Mouse (Mus musculus): ENCODE measurements around the gene Eepd1. TPM values are rescaled to one million over a fixed set of nuclear protein-coding genes. Genes with fewer than 3 reads are reported as not detected.
"Not testable (repeated sequence)": the region's sequence is repeated elsewhere in the genome, so short reads cannot be mapped to it uniquely, and the experiment has no call there.

The Eepd1 gene
- 10 to 100 TPM; 20.8 TPM for total RNA-seq (2021)

DNA sequence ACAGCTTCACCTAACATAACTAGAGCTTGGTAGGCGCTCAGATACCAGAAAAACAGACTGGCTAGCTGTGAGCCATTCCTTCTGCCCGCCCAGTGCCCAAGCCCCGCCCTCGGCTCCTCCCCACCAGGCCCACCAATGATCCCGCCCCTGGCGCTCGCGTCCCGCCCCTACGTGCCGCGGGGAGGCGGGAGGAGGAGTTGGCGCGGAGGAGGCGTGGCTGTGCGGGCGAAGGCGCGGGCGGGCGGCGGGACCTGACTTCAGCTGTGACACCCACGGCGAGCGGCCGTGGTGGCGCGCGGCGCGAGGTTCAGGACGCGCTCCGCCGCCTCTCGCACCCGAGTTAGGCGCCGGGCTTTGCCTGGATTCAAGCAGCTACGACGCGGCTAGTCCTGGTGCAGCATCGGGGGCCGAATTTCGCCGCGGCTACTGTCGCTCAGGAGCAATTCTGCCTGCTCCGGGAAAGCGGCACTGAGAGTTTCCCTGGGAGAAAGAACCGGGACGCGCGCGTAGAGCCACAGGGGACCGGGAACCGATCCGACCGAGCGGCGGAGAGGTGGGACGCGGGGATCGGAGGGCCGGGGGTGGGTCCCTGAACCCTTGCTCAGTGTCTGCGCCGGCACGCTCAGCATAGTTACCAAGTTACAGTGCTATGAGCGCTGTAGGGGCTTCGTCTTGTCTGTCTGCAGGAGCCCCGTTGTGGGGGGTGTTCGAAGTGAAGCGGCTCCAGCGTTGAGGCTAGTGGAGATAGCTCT is at the start of gene Eepd1:
Gene Eepd1 (plus strand): TSS at position 204 of the 752 bp plus-strand sequence.
- peak; percentile 98 for DNase-seq

DNA sequence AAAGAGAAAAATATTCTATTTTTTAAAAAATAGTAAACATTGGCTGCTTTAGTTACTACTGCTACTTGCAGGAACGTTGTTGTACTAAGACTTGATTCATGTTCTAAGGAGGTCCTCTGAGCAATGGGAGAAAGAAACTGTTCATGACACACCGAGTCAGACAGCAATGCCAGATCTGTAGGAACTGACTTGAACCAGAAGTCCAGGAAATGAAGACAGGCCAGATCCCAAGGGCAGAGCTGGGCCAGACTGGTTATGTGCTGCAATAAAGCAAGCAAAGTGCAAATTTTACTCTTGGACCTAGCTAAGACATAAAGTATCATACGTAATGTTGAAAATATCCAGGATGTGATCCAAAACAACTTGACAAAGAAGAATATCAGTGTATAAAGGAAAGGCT is 42.5 kb upstream of the Eepd1 start:
- DNase-seq, result no peak

- DNase-seq, result not testable (repeated sequence)
Measured at GRCm38 (mm10) chr9:25440046-25440445, 41.3 kb upstream of the Eepd1 start.

DNA sequence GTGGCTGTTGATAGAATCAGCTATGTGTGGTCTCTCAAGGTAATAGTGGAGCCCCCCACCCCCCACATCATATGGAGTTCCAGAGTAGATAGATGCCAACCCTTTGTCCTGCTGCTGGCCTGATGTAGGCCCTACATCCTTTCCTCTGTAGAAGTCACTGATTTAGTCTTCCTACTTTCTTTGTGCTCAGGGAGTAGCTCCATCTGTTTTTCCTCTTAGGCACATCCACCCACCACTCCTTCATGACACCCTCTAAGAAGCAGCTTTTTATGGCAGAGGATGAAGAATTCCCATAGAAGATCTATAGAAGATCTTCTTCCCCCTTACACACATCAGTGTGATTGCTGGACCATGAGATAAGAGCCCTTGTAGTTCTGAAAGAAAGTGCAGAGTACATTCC is 39.3 kb upstream of the Eepd1 start:
- DNase-seq, result no peak

DNA sequence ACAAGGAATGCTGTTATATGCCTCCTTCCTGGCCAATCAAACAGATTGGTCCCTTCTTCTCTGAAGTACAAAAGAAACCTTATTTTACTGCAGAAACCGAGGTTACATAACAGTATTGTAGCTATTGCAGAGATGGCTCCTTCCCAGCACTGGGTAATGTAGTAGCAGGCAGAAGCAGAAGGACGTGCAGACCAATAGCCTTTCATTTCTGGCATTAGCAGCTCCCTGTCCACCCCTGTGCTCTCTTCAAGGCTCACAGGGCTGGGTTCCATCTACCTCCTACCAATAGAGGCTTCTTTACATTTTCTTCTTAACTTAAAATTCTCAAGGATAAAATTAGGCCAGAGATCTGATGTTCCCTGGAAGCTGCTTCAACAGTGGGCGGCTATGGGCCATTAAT is 38.3 kb upstream of the Eepd1 start:
- DNase-seq, result no peak

DNA sequence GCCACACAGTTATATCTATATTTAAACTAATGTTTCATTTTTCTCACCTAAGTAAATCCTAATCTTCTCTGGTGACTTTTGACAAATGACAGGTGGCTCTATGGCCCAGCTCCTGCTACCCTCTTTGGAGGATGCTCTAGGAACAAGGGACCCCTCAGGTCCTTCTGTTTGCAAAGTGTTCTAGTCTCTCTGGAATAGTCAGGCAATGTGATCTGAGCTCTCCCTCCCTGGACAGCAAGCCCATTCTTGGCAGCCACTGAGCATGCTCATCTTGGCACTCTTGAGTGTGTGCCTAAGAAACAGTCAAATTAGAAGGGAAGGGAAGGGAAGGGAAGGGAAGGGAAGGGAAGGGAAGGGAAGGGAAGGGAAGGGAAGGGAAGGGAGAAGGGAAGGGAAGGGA is 37.8 kb upstream of the Eepd1 start:
- DNase-seq, result no peak

GRCm38 (mm10) chr9:25450394-25450793 is 31.0 kb upstream of the Eepd1 start:
- no peak for DNase-seq

- no peak for DNase-seq
Measured at GRCm38 (mm10) chr9:25455027-25455426, 26.3 kb upstream of the Eepd1 start.

- DNase-seq, result no peak
Measured at GRCm38 (mm10) chr9:25460835-25461555, 20.4 kb upstream of the Eepd1 start.

GRCm38 (mm10) chr9:25464305-25464704 is 17.0 kb upstream of the Eepd1 start:
- no peak for DNase-seq

- no peak for DNase-seq
Measured at GRCm38 (mm10) chr9:25479392-25480020, 1.8 kb upstream of the Eepd1 start.

- DNase-seq, result no peak
Measured at GRCm38 (mm10) chr9:25480676-25481075, 671 bp upstream of the Eepd1 start.

- peak; percentile 30 for DNase-seq
Measured at GRCm38 (mm10) chr9:25482322-25482998, 1.1 kb downstream of the Eepd1 start.

GRCm38 (mm10) chr9:25482999-25483347 is 1.6 kb downstream of the Eepd1 start:
- DNase-seq, result no peak

DNA sequence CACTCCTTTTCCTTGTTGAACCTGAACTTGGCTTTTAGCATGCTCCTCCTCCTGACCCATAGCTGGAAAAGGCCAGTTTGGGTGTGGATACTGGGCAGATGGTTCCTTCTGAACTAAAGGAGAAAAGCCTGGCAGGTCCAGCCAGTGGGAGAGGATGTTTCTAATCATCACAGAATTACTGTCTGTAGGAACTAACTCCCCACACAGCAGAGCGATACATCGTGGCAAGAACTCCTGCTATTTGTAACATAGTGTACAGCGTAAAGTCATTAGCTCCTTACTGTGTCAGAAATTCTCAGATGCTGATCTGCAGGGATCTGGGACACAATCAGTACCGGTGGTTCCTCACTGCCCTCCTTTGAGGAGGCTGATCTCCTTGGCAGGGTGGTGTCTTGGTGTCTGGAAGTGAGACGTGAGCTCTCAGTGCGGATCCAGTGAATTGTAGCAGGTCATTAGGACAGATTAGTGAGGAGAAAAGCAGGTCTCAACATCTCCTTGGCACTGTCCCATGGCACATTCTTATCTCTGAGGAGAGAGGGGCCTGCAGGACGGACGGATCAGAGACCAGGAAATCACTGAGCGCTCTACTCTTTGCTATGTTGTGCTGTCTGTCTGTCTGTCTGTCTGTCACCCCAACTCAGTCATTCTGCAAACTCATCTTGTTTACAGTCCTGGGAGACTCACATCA is 2.7 kb downstream of the Eepd1 start:
- DNase-seq, result no peak

- peak; percentile 32 for DNase-seq
Measured at GRCm38 (mm10) chr9:25484619-25484986, 3.3 kb downstream of the Eepd1 start.

DNA sequence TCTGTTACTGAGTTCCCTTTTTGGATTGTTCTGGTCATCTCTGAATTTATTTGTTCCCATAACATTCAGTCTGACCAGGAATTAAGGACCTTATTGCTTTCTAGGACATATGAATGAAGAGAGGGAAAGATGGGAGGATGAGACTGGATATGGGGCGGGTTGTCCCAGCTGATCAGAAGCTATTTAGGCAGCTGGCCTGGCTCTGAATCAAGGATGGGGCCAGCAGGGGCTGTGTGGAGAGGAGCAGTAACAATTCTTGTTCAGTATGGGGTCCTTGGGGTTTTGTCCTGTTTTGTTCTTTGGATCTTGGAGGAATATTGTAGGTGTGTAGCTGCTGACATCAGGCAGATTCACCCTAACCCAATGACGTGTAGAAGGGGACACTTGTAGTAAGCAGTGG is 3.7 kb downstream of the Eepd1 start:
- no peak for DNase-seq

- DNase-seq, result no peak
Measured at GRCm38 (mm10) chr9:25485406-25485805, 4.1 kb downstream of the Eepd1 start.

DNA sequence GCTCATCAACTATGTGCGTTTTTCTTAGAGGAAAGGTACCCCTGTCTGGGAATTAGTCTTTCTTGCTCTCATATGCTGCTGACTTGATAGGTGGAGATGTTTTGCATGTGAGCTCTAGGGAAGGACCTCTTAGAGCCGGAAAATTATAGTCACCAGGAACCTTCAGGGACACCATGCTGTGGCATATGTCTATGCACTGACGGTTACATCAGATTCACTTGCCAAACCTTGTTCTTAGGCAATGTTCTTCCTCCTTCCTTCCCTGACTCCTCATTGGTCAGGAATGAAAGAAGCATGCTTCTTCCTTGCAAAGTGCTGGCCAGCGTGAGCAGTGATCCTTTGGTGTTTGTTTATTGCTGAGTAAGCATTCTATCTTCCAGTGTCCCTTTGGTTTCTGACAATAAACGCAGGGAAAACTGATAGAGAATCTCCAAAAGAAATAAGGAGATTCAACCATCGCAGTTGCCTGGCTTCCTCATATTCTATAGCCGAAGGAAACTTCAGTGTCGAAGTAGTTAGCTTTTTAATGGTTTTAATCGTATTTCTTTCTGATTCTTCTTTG is 5.0 kb downstream of the Eepd1 start:
- no peak for DNase-seq

DNA sequence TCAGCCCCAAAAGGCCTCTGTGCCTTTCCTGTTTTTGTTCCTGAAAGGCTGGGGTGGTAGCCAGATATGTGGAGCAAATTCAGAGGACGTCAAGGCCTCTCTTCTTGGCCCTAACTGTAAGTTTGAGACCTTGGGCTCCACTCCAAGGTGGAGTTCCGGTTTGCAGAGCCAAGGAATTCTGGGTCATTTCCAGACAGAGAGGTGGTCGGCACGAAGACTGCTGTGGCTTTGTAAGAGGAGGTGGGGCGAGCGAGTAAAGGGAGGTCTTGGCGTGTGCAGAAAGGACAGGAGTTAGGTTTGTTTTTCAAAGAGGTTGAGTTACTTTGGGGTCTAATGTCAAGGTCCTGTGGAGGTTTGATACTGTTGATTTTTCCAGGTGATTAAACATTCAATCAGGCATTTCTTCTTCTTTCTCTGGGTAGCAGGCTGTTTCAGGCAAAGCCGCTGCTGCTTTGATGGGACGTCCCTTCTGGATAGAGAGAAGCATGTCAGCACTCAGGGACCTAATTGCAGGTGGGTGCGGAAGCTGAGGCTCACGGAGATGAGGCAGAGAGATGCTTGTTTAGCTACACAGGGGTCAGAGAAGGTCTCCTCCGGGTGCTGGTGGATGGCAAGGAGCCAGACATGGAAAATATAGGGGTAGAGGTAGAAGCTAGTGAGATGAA is 6.2 kb downstream of the Eepd1 start:
- DNase-seq, result peak; percentile 69

DNA sequence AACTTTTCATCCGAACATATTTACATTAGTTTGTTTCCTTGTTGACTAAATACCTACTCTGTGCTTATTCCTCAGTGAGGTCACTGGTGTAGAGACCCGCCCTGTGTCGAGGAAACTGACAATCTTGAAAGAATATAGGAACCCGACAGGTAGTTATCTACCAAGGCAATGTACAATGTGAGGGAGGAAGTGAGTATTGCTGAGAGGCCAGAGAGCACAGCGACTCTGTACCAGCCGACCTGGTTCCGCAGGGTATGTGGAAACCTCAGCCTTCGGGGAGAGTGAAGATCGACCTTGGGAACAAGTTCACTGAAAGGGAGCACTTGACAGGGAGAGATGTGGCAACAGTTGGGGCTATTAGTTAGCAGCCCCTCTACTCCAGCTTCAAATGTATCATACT is 7.2 kb downstream of the Eepd1 start:
- DNase-seq, result no peak

Data from heart, postnatal 4 days (tissue).